Mouse (Mus musculus): Measurements from ENCODE around the gene Cd180. TPM values are rescaled to one million over a fixed set of nuclear protein-coding genes. Genes with fewer than 3 reads are reported as not detected.
A peak's percentile ranks its signal among the peaks of the same experiment; 100 is the strongest.
"Not testable (repeated sequence)": the region's sequence is repeated elsewhere in the genome, so short reads cannot be mapped to it uniquely, and the experiment has no call there.

The Cd180 gene
- polyA plus RNA-seq, 1 experiment from 2014 or later: 0.40 TPM

DNA sequence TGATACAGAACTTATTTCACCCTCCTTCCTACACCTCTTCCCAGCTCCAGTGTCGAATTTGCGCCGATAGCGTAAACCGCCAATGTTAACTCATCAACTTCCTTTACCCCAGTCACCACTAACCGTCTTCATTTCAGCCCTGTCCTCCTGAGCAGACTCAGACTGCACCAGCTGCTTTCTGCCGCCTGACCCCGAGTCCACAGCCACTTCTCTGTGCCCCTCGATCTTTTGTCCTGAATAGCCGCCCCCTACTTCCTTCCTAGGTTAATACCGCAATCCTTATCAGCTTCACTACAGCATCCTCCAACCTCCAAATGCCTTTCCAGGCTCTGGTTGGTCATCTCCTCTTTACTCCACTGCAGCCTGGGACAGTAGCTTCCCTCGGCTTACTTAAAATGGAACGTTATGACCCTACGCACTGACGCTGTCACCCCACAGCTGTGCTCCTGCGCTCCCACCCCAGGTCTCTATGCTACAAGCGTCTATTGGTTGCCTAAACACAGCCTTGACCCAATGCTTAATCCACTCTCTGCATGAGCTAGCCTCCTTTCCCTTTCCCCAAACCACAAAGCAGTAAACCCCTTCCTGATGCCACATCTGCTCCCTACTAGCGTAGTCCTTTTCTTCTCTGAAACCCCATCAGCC is 27.6 kb upstream of the Cd180 start:
- WGBS: 62% methylated on average over 18 of the region's 18 CpGs
- Histone ChIP-seq H3K36me3 (ENCODE audit: poor library complexity, severe bottlenecking) (no peaks in the 10 kb centered on the region), H3K27ac (no peak overlapping the region), H3K4me2 (peak overlapping the region; percentile 38), H3K4me1 (peaks cover 9% of the 10 kb centered on the region; the same call in 1 of the 2 replicates), H3K4me3 (no peak overlapping the region), H3K9me3 (replicated peaks) (no peaks in the 10 kb centered on the region), H3K27me3 (no peaks in the 10 kb centered on the region), H3K9ac (no peak overlapping the region)
- no peak for ATAC-seq

DNA sequence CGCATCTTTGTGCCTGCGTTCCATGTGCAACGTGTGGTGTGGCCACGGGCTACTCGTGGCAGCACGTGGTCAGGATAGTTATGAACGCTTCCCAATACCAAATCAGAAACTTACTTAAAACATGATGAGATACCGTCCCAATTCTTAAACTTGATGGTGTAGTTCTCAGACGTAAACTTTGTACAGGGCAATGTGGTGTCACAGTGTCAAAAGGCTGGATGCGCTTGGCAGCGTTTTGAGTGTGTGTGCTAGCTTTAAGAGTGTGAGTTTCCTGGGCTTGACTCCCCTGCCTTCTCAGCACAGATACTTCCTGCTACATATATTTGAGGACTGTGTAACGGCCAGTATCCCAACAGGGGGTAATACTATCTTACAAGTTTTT is 27.1 kb upstream of the Cd180 start:
- no peaks in the 10 kb centered on the region for H3K36me3 ChIP-seq (ENCODE audit: poor library complexity, severe bottlenecking)
- H3K4me2 ChIP-seq: no peak overlapping the region
- no peak overlapping the region for H3K4me3 ChIP-seq
- no peak overlapping the region for H3K27ac ChIP-seq
- peaks cover 9% of the 10 kb centered on the region; the same call in 1 of the 2 replicates for H3K4me1 ChIP-seq
- no peak overlapping the region for H3K9ac ChIP-seq
- no peaks in the 10 kb centered on the region for H3K9me3 ChIP-seq (replicated peaks)
- no peak for ATAC-seq
- H3K27me3 ChIP-seq: no peaks in the 10 kb centered on the region
- WGBS: 88% methylated on average over 12 of the region's 12 CpGs

DNA sequence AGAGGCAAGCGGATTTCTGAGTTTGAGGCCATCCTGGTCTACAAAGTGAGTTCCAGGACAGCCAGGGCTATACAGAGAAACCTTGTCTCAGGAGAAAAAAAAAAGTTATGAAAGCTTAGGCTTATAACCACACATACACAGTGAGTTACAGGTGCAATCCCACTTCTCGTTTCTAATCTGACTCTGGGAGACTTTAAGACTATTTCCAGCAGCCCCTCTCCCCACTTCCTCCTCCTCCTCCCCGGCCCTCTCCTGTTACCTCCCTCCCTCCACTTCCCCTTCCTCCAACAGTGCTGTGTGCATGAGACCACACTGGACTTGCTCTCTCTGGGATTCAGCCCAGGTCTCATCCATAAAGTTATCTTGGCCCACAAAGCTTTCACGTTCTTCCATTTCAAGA is 26.6 kb upstream of the Cd180 start:
- peaks cover 9% of the 10 kb centered on the region; the same call in 1 of the 2 replicates for H3K4me1 ChIP-seq
- no peak overlapping the region for H3K9ac ChIP-seq
- H3K4me3 ChIP-seq: no peak overlapping the region
- no peak overlapping the region for H3K27ac ChIP-seq
- H3K27me3 ChIP-seq: no peaks in the 10 kb centered on the region
- no peak for ATAC-seq
- no peaks in the 10 kb centered on the region for H3K9me3 ChIP-seq (replicated peaks)
- no peaks in the 10 kb centered on the region for H3K36me3 ChIP-seq (ENCODE audit: poor library complexity, severe bottlenecking)
- WGBS: 83% methylated on average over 4 of the region's 4 CpGs
- no peak overlapping the region for H3K4me2 ChIP-seq

DNA sequence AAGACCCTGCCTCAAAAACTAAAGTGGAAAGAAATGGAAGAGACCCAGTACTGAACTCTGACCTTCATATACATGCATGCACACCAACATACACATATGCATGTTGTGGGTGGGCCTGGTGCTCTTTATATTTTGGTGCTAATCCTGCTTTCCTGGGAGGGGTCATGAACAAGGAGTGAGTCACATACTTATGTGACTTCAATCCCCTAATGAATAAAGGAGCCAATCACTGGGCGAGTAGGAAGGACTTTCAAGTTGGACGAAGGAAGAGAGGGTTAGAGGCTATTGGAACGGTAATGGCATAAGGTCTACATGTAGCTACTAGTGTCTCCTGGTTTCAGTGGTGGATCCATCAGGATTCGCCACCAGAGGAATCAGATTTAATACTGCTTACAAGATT is 26.0 kb upstream of the Cd180 start:
- peaks cover 9% of the 10 kb centered on the region; the same call in 1 of the 2 replicates for H3K4me1 ChIP-seq
- H3K27ac ChIP-seq: no peak overlapping the region
- H3K4me3 ChIP-seq: no peak overlapping the region
- H3K4me2 ChIP-seq: no peak overlapping the region
- H3K36me3 ChIP-seq (ENCODE audit: poor library complexity, severe bottlenecking): no peaks in the 10 kb centered on the region
- ATAC-seq: no peak
- no peaks in the 10 kb centered on the region for H3K9me3 ChIP-seq (replicated peaks)
- H3K27me3 ChIP-seq: no peaks in the 10 kb centered on the region
- H3K9ac ChIP-seq: no peak overlapping the region
- WGBS: 85% methylated on average over 4 of the region's 4 CpGs

DNA sequence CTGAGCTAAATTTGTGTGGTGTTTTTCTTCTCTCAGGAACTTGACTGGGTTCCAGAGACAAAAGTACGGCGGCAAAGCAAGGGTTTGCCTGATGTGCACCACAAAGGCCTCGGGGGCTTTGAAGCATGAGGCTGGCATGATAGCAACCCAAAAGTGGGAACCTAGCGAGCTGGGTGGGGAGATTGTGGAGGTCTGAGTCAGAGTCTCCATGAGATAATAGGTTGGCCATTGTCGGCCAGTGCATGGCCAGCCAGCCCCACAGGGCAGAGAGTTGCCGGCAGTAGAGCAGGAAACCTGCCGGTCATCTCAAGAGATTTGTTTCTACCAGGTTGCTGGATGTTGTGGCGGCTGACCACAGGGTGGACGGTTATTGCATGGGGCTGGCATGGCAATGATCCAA is 25.5 kb upstream of the Cd180 start:
- H3K9ac ChIP-seq: no peak overlapping the region
- ATAC-seq: no peak
- H3K27ac ChIP-seq: no peak overlapping the region
- WGBS: 90% methylated on average over 9 of the region's 9 CpGs
- H3K4me3 ChIP-seq: no peak overlapping the region
- no peaks in the 10 kb centered on the region for H3K36me3 ChIP-seq (ENCODE audit: poor library complexity, severe bottlenecking)
- H3K9me3 ChIP-seq (replicated peaks): no peaks in the 10 kb centered on the region
- H3K27me3 ChIP-seq: no peaks in the 10 kb centered on the region
- H3K4me2 ChIP-seq: no peak overlapping the region
- H3K4me1 ChIP-seq: peaks cover 9% of the 10 kb centered on the region; the same call in 1 of the 2 replicates

DNA sequence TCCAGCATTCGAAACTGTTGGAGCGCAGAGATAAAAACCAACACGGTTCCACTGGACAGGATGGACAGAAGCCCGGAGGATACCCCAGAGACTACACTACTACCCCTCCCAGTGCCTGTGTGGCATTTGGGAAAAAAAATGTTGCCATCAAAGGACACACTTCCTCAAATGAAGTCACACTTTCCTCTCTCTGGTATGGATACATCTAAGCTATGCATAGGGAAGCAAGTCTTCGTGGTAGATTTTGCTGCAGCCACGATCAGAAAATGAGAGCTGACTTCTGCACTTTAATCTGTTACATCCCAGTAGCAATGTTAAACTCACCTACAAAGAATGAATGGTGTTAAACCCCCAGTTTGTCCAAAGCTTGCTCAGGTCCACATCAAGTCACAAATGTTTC is 24.4 kb upstream of the Cd180 start:
- ATAC-seq: no peak
- H3K36me3 ChIP-seq (ENCODE audit: poor library complexity, severe bottlenecking): no peaks in the 10 kb centered on the region
- H3K9me3 ChIP-seq (replicated peaks): no peaks in the 10 kb centered on the region
- H3K4me3 ChIP-seq: no peak overlapping the region
- H3K4me2 ChIP-seq: no peak overlapping the region
- no peaks in the 10 kb centered on the region for H3K27me3 ChIP-seq
- H3K27ac ChIP-seq: no peak overlapping the region
- 89% methylated on average over 6 of the region's 6 CpGs for WGBS
- H3K4me1 ChIP-seq: peaks cover 9% of the 10 kb centered on the region; the same call in 1 of the 2 replicates
- H3K9ac ChIP-seq: no peak overlapping the region

DNA sequence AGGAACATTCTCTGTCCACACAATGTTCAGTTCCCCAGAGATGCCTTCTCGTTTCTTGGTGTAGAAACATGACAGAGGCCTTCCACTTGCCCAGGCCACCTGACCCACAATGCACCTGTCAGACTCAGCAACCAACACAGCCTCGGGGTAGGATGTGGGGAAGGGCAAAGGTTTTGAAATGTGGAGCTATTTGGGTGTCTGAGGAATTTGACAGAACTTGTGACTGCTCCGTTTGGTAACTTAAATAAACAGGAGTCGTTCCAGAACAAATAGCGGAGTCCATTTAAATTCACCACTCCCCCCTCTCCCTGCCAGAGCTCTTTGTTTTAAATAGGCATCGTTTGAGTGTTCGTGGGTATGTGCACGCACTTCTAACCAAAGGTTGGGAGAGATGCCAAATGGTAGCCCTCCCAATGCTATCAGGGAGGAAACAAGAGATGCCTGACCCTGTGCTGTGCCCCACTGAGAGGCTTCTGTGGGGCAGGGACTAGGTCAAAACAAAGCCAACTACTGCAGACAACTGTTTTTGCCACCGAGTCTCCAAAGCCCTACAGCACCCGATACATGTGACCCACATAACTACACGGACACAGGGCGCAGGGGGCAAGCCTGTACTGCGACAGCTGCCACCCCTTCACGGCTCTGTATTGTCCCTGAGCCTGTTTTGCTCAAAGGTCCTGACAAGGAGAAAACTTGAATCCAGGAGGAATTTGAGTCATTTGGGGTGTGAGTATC is 23.7 kb upstream of the Cd180 start:
- Histone ChIP-seq H3K4me1 (peaks cover 9% of the 10 kb centered on the region; the same call in 1 of the 2 replicates), H3K27me3 (no peaks in the 10 kb centered on the region), H3K4me2 (no peak overlapping the region), H3K9ac (no peak overlapping the region), H3K36me3 (ENCODE audit: poor library complexity, severe bottlenecking) (no peaks in the 10 kb centered on the region), H3K27ac (no peak overlapping the region), H3K9me3 (replicated peaks) (no peaks in the 10 kb centered on the region), H3K4me3 (no peak overlapping the region)
- ATAC-seq: no peak
- 51% methylated on average over 14 of the region's 14 CpGs for WGBS

DNA sequence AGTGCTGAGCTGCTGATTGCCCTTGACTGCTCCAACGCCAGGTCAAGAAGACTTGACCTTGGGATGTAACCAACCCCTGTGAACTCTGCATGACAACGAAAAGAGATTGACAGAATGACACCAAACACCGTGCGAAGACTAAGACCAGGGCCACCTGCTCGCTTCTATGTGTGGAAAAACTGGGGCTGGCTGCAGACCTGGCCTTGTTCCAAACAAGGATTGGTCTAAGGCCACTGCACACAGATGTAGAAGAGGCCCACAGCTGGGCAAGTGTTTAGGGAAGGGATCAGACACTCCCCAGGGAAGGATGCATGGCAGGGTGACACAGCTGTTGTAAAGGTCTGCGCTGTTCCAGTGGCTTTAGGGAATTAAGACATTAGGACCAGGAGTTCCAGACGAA is 22.9 kb upstream of the Cd180 start:
- H3K36me3 ChIP-seq (ENCODE audit: poor library complexity, severe bottlenecking): no peaks in the 10 kb centered on the region
- no peak overlapping the region for H3K27ac ChIP-seq
- no peak overlapping the region for H3K9ac ChIP-seq
- no peaks in the 10 kb centered on the region for H3K27me3 ChIP-seq
- 76% methylated on average over 7 of the region's 7 CpGs for WGBS
- H3K9me3 ChIP-seq (replicated peaks): no peaks in the 10 kb centered on the region
- no peak overlapping the region for H3K4me3 ChIP-seq
- ATAC-seq: no peak
- peaks cover 9% of the 10 kb centered on the region; the same call in 1 of the 2 replicates for H3K4me1 ChIP-seq
- no peak overlapping the region for H3K4me2 ChIP-seq

DNA sequence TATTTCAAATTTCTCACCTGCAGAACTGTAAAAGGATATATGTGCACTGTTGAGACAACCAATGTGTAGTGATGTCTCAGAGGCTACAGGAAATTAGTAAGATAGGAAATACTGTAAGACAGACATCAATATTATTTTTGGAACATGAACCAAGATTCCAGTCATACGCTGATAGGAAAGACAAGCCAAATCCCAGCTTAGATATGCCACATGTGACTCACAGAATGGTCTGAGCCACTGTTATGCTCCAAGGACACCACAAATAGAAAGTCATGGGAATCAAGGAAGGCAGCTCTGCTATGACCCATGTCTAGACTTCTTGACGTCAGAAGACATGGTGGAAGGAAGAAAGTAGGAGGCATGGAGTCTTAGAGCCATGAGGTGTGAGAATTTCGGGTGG is 19.3 kb upstream of the Cd180 start:
- H3K4me3 ChIP-seq: no peak overlapping the region
- no peaks in the 10 kb centered on the region for H3K27me3 ChIP-seq
- peaks cover 9% of the 10 kb centered on the region; the same call in 1 of the 2 replicates for H3K4me1 ChIP-seq
- WGBS: 95% methylated on average over 3 of the region's 3 CpGs
- H3K36me3 ChIP-seq (ENCODE audit: poor library complexity, severe bottlenecking): no peaks in the 10 kb centered on the region
- no peak for ATAC-seq
- no peak overlapping the region for H3K4me2 ChIP-seq
- no peak overlapping the region for H3K9ac ChIP-seq
- H3K27ac ChIP-seq: no peak overlapping the region
- no peaks in the 10 kb centered on the region for H3K9me3 ChIP-seq (replicated peaks)

DNA sequence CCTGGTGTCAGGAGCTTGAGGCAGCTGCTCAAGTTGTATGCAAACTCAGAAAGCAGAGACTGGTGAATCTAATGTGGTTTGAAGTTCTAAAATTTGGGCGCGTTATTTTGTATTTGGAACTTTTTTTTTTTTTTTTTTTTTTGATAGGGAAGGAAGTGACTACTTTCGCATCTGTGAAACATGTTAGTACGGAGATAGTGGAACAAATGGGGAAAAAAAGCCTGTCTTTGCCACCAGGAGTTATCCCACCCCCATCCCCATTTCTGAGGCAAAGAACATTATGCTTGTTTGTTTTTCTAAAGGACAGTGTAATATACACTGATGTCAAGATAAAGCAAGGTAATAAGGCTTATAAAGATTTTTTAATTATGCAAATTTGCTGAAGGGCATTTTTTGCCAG is 15.8 kb upstream of the Cd180 start:
- not testable (repeated sequence) for H3K4me2 ChIP-seq; H3K36me3 ChIP-seq (ENCODE audit: poor library complexity, severe bottlenecking); ATAC-seq; H3K9ac ChIP-seq; H3K4me1 ChIP-seq; H3K27ac ChIP-seq; H3K27me3 ChIP-seq; H3K9me3 ChIP-seq (replicated peaks); H3K4me3 ChIP-seq
- whole genome bisulfite sequencing: 93% methylated on average over 4 of the region's 4 CpGs

DNA sequence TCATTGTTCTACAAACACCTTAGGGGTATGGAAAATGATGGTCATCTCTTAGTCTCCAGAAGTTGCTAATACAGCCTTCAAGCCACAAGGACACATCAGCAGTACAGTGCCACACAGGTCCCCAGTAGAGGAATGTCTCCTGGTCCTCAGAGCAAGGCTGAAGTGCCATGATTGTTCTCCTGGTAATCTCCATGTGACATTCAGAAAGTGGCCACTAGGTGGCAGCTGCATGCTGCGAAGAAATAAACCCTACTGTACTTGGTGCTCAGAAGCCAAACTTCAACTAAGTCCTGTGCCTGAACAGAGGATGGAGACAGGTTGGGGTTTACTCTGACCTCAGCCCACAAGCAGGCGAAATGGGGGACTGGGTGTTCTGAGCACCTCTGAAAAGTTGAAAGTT is 14.9 kb upstream of the Cd180 start:
- H3K4me2 ChIP-seq: no peak overlapping the region
- no peak overlapping the region for H3K4me3 ChIP-seq
- no peaks in the 10 kb centered on the region for H3K9me3 ChIP-seq (replicated peaks)
- no peaks in the 10 kb centered on the region for H3K36me3 ChIP-seq (ENCODE audit: poor library complexity, severe bottlenecking)
- H3K9ac ChIP-seq: no peak overlapping the region
- whole genome bisulfite sequencing: 13% methylated on average over 2 of the region's 2 CpGs
- H3K4me1 ChIP-seq: no peaks in the 10 kb centered on the region
- no peak overlapping the region for H3K27ac ChIP-seq
- H3K27me3 ChIP-seq: no peaks in the 10 kb centered on the region
- peak; percentile 92 for ATAC-seq

DNA sequence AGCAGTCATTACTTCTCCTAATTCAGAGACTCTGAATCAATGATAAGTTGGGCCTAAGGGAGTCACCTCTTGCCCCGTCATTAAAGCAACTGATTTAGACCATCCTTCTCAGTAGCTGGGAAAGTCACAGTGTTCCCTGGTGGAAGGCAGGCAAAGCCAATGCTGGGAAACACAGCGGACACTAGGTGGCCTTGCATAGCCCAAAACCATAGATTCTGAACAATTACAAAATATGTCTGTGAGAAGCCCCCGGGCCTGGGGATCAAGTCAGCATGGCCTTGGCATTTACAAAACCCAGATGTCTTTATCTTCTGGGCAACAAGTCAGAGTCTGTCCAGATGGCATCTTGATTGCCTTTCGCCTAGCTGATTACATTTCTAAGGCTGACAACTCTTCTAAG is 8.5 kb upstream of the Cd180 start:
- WGBS: 82% methylated on average over 4 of the region's 4 CpGs
- Histone ChIP-seq H3K4me3 (no peak overlapping the region), H3K9ac (no peak overlapping the region), H3K4me1 (no peaks in the 10 kb centered on the region), H3K27me3 (no peaks in the 10 kb centered on the region), H3K9me3 (replicated peaks) (no peaks in the 10 kb centered on the region), H3K27ac (no peak overlapping the region), H3K4me2 (no peak overlapping the region), H3K36me3 (ENCODE audit: poor library complexity, severe bottlenecking) (no peaks in the 10 kb centered on the region)
- ATAC-seq: no peak

DNA sequence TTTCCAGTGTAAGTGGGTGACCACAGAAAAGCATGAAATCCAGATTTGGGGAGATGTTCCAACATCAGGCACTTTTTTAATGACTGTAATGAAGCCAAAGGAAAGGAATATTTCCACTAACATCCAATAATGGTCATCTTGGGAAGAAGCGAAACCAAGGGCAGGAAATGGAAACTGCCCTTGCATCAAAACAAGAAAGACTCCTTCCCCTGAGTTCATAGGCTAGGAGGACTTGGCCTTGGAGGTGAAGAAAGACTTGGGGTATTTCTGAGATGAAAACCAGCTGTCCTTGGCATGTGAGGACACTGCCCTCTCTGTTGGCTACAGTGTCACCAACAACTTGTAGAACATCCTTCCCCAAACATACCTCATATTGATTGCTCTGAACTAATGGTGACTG is 5.2 kb upstream of the Cd180 start:
- Histone ChIP-seq H3K9ac (no peak overlapping the region), H3K4me2 (no peak overlapping the region), H3K27ac (no peak overlapping the region), H3K4me1 (peaks cover 14% of the 10 kb centered on the region), H3K9me3 (replicated peaks) (no peaks in the 10 kb centered on the region), H3K36me3 (ENCODE audit: poor library complexity, severe bottlenecking) (no peaks in the 10 kb centered on the region), H3K27me3 (no peaks in the 10 kb centered on the region), H3K4me3 (no peak overlapping the region)
- no peak for ATAC-seq
- 94% methylated on average over 1 of the region's 1 CpGs for WGBS
